Mouse (Mus musculus): ENCODE measurements around the gene Gm39115.

Gm39115 gene

GRCm38 (mm10) chr7:142095183-142095931 is 40.5 kb downstream of the Gm39115 start, which contains the start of gene Dusp8:
TSS of gene Dusp8 (minus strand) at chr7:142095843.
- DNase-seq (ENCODE audit: low spot score), result peak; percentile 66

- DNase-seq (ENCODE audit: low spot score), result no peak
These were observed 41.3 kb downstream of the Gm39115 start for GRCm38 (mm10) chr7:142094301-142095143.

- DNase-seq (ENCODE audit: low spot score), result no peak
These were observed 42.1 kb downstream of the Gm39115 start for GRCm38 (mm10) chr7:142093696-142094240.

- no peak for DNase-seq (ENCODE audit: low spot score)
These were observed 42.8 kb downstream of the Gm39115 start for GRCm38 (mm10) chr7:142092991-142093390.

GRCm38 (mm10) chr7:142091848-142092247 is 44.0 kb downstream of the Gm39115 start:
- DNase-seq (ENCODE audit: low spot score), result no peak

GRCm38 (mm10) chr7:142089648-142090447 is 46.0 kb downstream of the Gm39115 start:
- no peak for DNase-seq (ENCODE audit: low spot score)

- no peak for DNase-seq (ENCODE audit: low spot score)
These were observed 46.9 kb downstream of the Gm39115 start for GRCm38 (mm10) chr7:142088886-142089285.

- DNase-seq (ENCODE audit: low spot score), result no peak
These were observed 48.7 kb downstream of the Gm39115 start for GRCm38 (mm10) chr7:142087069-142087652.

- no peak for DNase-seq (ENCODE audit: low spot score)
These were observed 49.5 kb downstream of the Gm39115 start for GRCm38 (mm10) chr7:142086159-142086905.

All from ovary, postnatal 14 days (tissue).